Mouse (Mus musculus): Measurements from ENCODE around the gene Gm49395. TPM values are rescaled to one million over a fixed set of nuclear protein-coding genes. Genes with fewer than 3 reads are reported as not detected.

Gm49395 gene
- 8.6 and 8.8 TPM in 2 replicates for polyA plus RNA-seq (2014; fragmentation: Nextera tagmentation; extraction: Ambion mirVana)

GRCm38 (mm10) chr13:115101355-115102191 lies at the start of gene Gm49395, which contains the start of gene Itga1:
TSS of gene Gm49395 (minus strand) at chr13:115101921.
TSS of gene Itga1 (minus strand) at chr13:115101964.
- Histone ChIP-seq H3K4me2 (replicated peaks; ENCODE audit: low read depth, low read length) (peak within 1 kb of the TSS; percentile 78), H3K4me1 (ENCODE audit: control insufficient read depth, insufficient read depth, low read length) (no peaks in the 10 kb centered on the region), H3K27ac (ENCODE audit: low read length) (peak within 1 kb of the TSS; percentile 92), H3K4me3 (ENCODE audit: low read depth, low read length) (peak within 1 kb of the TSS; percentile 60), H3K9me3 (ENCODE audit: control insufficient read depth, low read depth, low read length) (no peaks in the 10 kb centered on the region), H3K36me3 (ENCODE audit: control insufficient read depth, insufficient read depth, low read length) (no peaks in the 10 kb centered on the region), H3K27me3 (ENCODE audit: control insufficient read depth, insufficient read depth, low read length) (no peaks in the 10 kb centered on the region), H3K9ac (replicated peaks; ENCODE audit: low read depth, low read length) (peak within 1 kb of the TSS; percentile 67)
- peak; percentile 90 for ATAC-seq (ENCODE audit: insufficient number of reproducible peaks, insufficient read depth, low FRiP score, low read depth)
- WGBS: under 1% methylated on average over 39 of the region's 39 CpGs

- Histone ChIP-seq H3K36me3 (ENCODE audit: control insufficient read depth, insufficient read depth, low read length) (no peaks in the 10 kb centered on the region), H3K4me3 (ENCODE audit: low read depth, low read length) (no peak overlapping the region), H3K27me3 (ENCODE audit: control insufficient read depth, insufficient read depth, low read length) (no peaks in the 10 kb centered on the region), H3K4me1 (ENCODE audit: control insufficient read depth, insufficient read depth, low read length) (no peaks in the 10 kb centered on the region), H3K27ac (ENCODE audit: low read length) (no peak overlapping the region), H3K4me2 (replicated peaks; ENCODE audit: low read depth, low read length) (no peak overlapping the region), H3K9ac (replicated peaks; ENCODE audit: low read depth, low read length) (no peak overlapping the region), H3K9me3 (ENCODE audit: control insufficient read depth, low read depth, low read length) (no peaks in the 10 kb centered on the region)
- ATAC-seq (ENCODE audit: insufficient number of reproducible peaks, insufficient read depth, low FRiP score, low read depth): no peak
- 79% methylated on average over 1 of the region's 1 CpGs for WGBS
Observed at GRCm38 (mm10) chr13:115150602-115151001, 48.9 kb upstream of the Gm49395 start.

- Histone ChIP-seq H3K9me3 (ENCODE audit: control insufficient read depth, low read depth, low read length) (no peaks in the 10 kb centered on the region), H3K4me2 (replicated peaks; ENCODE audit: low read depth, low read length) (no peak overlapping the region), H3K36me3 (ENCODE audit: control insufficient read depth, insufficient read depth, low read length) (no peaks in the 10 kb centered on the region), H3K9ac (replicated peaks; ENCODE audit: low read depth, low read length) (no peak overlapping the region), H3K27me3 (ENCODE audit: control insufficient read depth, insufficient read depth, low read length) (no peaks in the 10 kb centered on the region), H3K4me1 (ENCODE audit: control insufficient read depth, insufficient read depth, low read length) (no peaks in the 10 kb centered on the region), H3K27ac (ENCODE audit: low read length) (no peak overlapping the region), H3K4me3 (ENCODE audit: low read depth, low read length) (no peak overlapping the region)
- WGBS: 84% methylated on average over 6 of the region's 6 CpGs
- ATAC-seq (ENCODE audit: insufficient number of reproducible peaks, insufficient read depth, low FRiP score, low read depth): no peak
Observed at GRCm38 (mm10) chr13:115149849-115150248, 48.1 kb upstream of the Gm49395 start.

GRCm38 (mm10) chr13:115143575-115143974 lies 41.9 kb upstream of the Gm49395 start:
- no peaks in the 10 kb centered on the region for H3K4me1 ChIP-seq (ENCODE audit: control insufficient read depth, insufficient read depth, low read length)
- H3K9me3 ChIP-seq (ENCODE audit: control insufficient read depth, low read depth, low read length): no peaks in the 10 kb centered on the region
- no peak for ATAC-seq (ENCODE audit: insufficient number of reproducible peaks, insufficient read depth, low FRiP score, low read depth)
- no peak overlapping the region for H3K9ac ChIP-seq (replicated peaks; ENCODE audit: low read depth, low read length)
- 86% methylated on average over 2 of the region's 2 CpGs for WGBS
- H3K27ac ChIP-seq (ENCODE audit: low read length): no peak overlapping the region
- no peaks in the 10 kb centered on the region for H3K27me3 ChIP-seq (ENCODE audit: control insufficient read depth, insufficient read depth, low read length)
- H3K36me3 ChIP-seq (ENCODE audit: control insufficient read depth, insufficient read depth, low read length): no peaks in the 10 kb centered on the region
- H3K4me3 ChIP-seq (ENCODE audit: low read depth, low read length): no peak overlapping the region
- no peak overlapping the region for H3K4me2 ChIP-seq (replicated peaks; ENCODE audit: low read depth, low read length)

- 86% methylated on average over 3 of the region's 3 CpGs for WGBS
- H3K27me3 ChIP-seq (ENCODE audit: control insufficient read depth, insufficient read depth, low read length): no peaks in the 10 kb centered on the region
- H3K27ac ChIP-seq (ENCODE audit: low read length): no peak overlapping the region
- no peaks in the 10 kb centered on the region for H3K4me1 ChIP-seq (ENCODE audit: control insufficient read depth, insufficient read depth, low read length)
- no peak overlapping the region for H3K9ac ChIP-seq (replicated peaks; ENCODE audit: low read depth, low read length)
- ATAC-seq (ENCODE audit: insufficient number of reproducible peaks, insufficient read depth, low FRiP score, low read depth): no peak
- no peak overlapping the region for H3K4me3 ChIP-seq (ENCODE audit: low read depth, low read length)
- H3K4me2 ChIP-seq (replicated peaks; ENCODE audit: low read depth, low read length): no peak overlapping the region
- H3K9me3 ChIP-seq (ENCODE audit: control insufficient read depth, low read depth, low read length): no peaks in the 10 kb centered on the region
- H3K36me3 ChIP-seq (ENCODE audit: control insufficient read depth, insufficient read depth, low read length): no peaks in the 10 kb centered on the region
Observed at GRCm38 (mm10) chr13:115142066-115142465, 40.3 kb upstream of the Gm49395 start.

- H3K4me2 ChIP-seq (replicated peaks; ENCODE audit: low read depth, low read length): no peak overlapping the region
- H3K9ac ChIP-seq (replicated peaks; ENCODE audit: low read depth, low read length): no peak overlapping the region
- 90% methylated on average over 7 of the region's 7 CpGs for WGBS
- H3K4me1 ChIP-seq (ENCODE audit: control insufficient read depth, insufficient read depth, low read length): no peaks in the 10 kb centered on the region
- H3K4me3 ChIP-seq (ENCODE audit: low read depth, low read length): no peak overlapping the region
- H3K27me3 ChIP-seq (ENCODE audit: control insufficient read depth, insufficient read depth, low read length): no peaks in the 10 kb centered on the region
- no peaks in the 10 kb centered on the region for H3K9me3 ChIP-seq (ENCODE audit: control insufficient read depth, low read depth, low read length)
- no peak overlapping the region for H3K27ac ChIP-seq (ENCODE audit: low read length)
- H3K36me3 ChIP-seq (ENCODE audit: control insufficient read depth, insufficient read depth, low read length): no peaks in the 10 kb centered on the region
- no peak for ATAC-seq (ENCODE audit: insufficient number of reproducible peaks, insufficient read depth, low FRiP score, low read depth)
Observed at GRCm38 (mm10) chr13:115138513-115138912, 36.8 kb upstream of the Gm49395 start.

- ATAC-seq (ENCODE audit: insufficient number of reproducible peaks, insufficient read depth, low FRiP score, low read depth): no peak
- Histone ChIP-seq H3K9ac (replicated peaks; ENCODE audit: low read depth, low read length) (no peak overlapping the region), H3K4me1 (ENCODE audit: control insufficient read depth, insufficient read depth, low read length) (no peaks in the 10 kb centered on the region), H3K4me3 (ENCODE audit: low read depth, low read length) (no peak overlapping the region), H3K9me3 (ENCODE audit: control insufficient read depth, low read depth, low read length) (no peaks in the 10 kb centered on the region), H3K27me3 (ENCODE audit: control insufficient read depth, insufficient read depth, low read length) (no peaks in the 10 kb centered on the region), H3K4me2 (replicated peaks; ENCODE audit: low read depth, low read length) (no peak overlapping the region), H3K36me3 (ENCODE audit: control insufficient read depth, insufficient read depth, low read length) (no peaks in the 10 kb centered on the region), H3K27ac (ENCODE audit: low read length) (no peak overlapping the region)
- 73% methylated on average over 3 of the region's 3 CpGs for WGBS
Observed at GRCm38 (mm10) chr13:115136761-115137160, 35.0 kb upstream of the Gm49395 start.

- H3K4me2 ChIP-seq (replicated peaks; ENCODE audit: low read depth, low read length): no peak overlapping the region
- no peak overlapping the region for H3K4me3 ChIP-seq (ENCODE audit: low read depth, low read length)
- H3K9me3 ChIP-seq (ENCODE audit: control insufficient read depth, low read depth, low read length): no peaks in the 10 kb centered on the region
- no peaks in the 10 kb centered on the region for H3K36me3 ChIP-seq (ENCODE audit: control insufficient read depth, insufficient read depth, low read length)
- no peak overlapping the region for H3K9ac ChIP-seq (replicated peaks; ENCODE audit: low read depth, low read length)
- no peak for ATAC-seq (ENCODE audit: insufficient number of reproducible peaks, insufficient read depth, low FRiP score, low read depth)
- H3K27ac ChIP-seq (ENCODE audit: low read length): no peak overlapping the region
- H3K27me3 ChIP-seq (ENCODE audit: control insufficient read depth, insufficient read depth, low read length): no peaks in the 10 kb centered on the region
- WGBS: 17% methylated on average over 5 of the region's 5 CpGs
- H3K4me1 ChIP-seq (ENCODE audit: control insufficient read depth, insufficient read depth, low read length): no peaks in the 10 kb centered on the region
Observed at GRCm38 (mm10) chr13:115132435-115132834, 30.7 kb upstream of the Gm49395 start.

Data from stomach, embryonic 14.5 days (tissue).